Mouse (Mus musculus) kidney, embryonic 14.5 days (tissue): ENCODE measurements at regions not wholly inside any gene's neighbourhood (a gene's known extent, or its start where the extent isn't known, plus 50 kb on each side); places are given as distances from the start of the nearest gene placed in this dataset.
A peak's percentile ranks its signal among the peaks of the same experiment; 100 is the strongest.

Experiments used
- ATAC-seq: fragments of 200-750 bp; cut with Nextera tagmentation; 2 replicates; pipeline ENCODE4 v1.8.0; 2017; ENCODE audit warnings: moderate number of reproducible peaks, mild to moderate bottlenecking, moderate TSS enrichment, moderate library complexity; ENCODE audit not compliant: low FRiP score, low TSS enrichment
- H3K27ac ChIP-seq: fragments of 300-500 bp; sonication (generic); 2 replicates; pipeline ENCODE4 v1.5.1; 2014; ENCODE audit warnings: low read depth, mild to moderate bottlenecking, low read length, moderate library complexity, mixed read lengths
- H3K27me3 ChIP-seq: fragments of 300-500 bp; sonication (generic); 2 replicates; pipeline ENCODE4 v1.6.1; 2014; ENCODE audit warnings: mild to moderate bottlenecking, low read length; ENCODE audit not compliant: control insufficient read depth, insufficient read depth
- H3K36me3 ChIP-seq: fragments of 300-500 bp; sonication (generic); 2 replicates; pipeline ENCODE4 v1.6.1; 2014; ENCODE audit warnings: low read length, mixed read lengths; ENCODE audit not compliant: control insufficient read depth, insufficient read depth
- H3K4me1 ChIP-seq: fragments of 300-500 bp; sonication (generic); 2 replicates; pipeline ENCODE4 v1.6.1; 2014; ENCODE audit warnings: low read length, mixed read lengths; ENCODE audit not compliant: control insufficient read depth, insufficient read depth
- H3K4me2 ChIP-seq: fragments of 300-500 bp; sonication (generic); replicated peaks from 2 replicates; pipeline ENCODE4 v1.6.1; 2014; ENCODE audit warnings: low read depth, mild to moderate bottlenecking, low read length
- H3K4me3 ChIP-seq: fragments of 300-500 bp; sonication (generic); 2 replicates; pipeline ENCODE4 v1.5.1; 2014; ENCODE audit warnings: mild to moderate bottlenecking, low read length
- H3K9ac ChIP-seq: fragments of 300-500 bp; sonication (generic); 2 replicates; pipeline ENCODE4 v1.6.1; 2014; ENCODE audit warnings: low read depth, mild to moderate bottlenecking, low read length, moderate library complexity
- H3K9me3 ChIP-seq: fragments of 300-500 bp; sonication (generic); 2 replicates; pipeline ENCODE4 v1.6.1; 2016; ENCODE audit warnings: low read length; ENCODE audit not compliant: control insufficient read depth
- WGBS: fragments of 180-500 bp; shearing (Covaris S2); extraction: QIAGEN DNeasy Blood & Tissue Kit; methylation state at CpG from one replicate; pipeline ENCODE4 v1.1.7; 2014; 5-methylcytosine and 5-hydroxymethylcytosine counted together

DNA sequence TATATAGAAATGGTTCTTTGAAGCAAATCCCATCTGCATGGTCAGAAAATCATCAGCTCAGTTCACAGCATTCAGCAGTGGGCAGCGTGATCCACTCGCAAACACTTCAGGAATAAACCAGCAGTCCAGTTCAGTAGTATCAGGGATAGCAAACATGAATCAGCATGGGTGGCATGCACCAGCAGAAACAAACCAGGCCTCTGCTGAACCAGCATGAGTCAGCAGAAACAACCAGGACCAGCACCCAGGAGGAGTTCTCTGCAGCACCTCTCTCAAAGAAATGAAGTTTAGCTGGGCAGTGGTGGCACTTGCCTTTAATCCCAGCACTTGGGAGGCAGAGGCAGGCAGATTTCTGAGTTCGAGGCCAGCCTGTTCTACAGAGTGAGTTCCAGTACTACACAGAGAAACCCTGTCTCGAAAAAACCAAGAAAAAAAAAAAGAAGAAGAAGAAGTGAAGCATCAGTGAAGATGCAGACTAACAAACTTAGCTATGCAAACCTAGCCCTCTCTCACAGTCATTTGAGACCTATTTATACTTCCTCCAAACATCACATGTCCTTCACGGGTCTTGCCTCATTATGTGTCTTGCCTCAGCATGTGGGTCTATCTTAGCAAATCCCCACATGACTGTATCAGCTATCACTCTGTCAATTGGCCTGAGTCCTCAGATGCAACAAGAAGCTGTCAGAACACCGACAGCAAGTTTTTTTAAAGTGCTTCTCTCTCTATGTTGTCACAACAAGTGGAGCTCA lies 80.2 kb downstream of the Fthl17a start:
- Histone ChIP-seq H3K4me2 (no peak overlapping the region), H3K9me3 (no peaks in the 10 kb centered on the region), H3K36me3 (no peaks in the 10 kb centered on the region), H3K4me3 (no peak overlapping the region), H3K27ac (no peak overlapping the region), H3K9ac (no peak overlapping the region), H3K4me1 (no peaks in the 10 kb centered on the region), H3K27me3 (no peaks in the 10 kb centered on the region)
- WGBS: 77% methylated on average over 6 of the region's 6 CpGs
- ATAC-seq: no peak

- 37% methylated on average over 3 of the region's 3 CpGs for WGBS
- H3K36me3 ChIP-seq: no peaks in the 10 kb centered on the region
- H3K4me1 ChIP-seq: no peaks in the 10 kb centered on the region
- no peak overlapping the region for H3K4me2 ChIP-seq
- no peak overlapping the region for H3K9ac ChIP-seq
- no peak overlapping the region for H3K4me3 ChIP-seq
- no peaks in the 10 kb centered on the region for H3K27me3 ChIP-seq
- no peaks in the 10 kb centered on the region for H3K9me3 ChIP-seq
- peak; percentile 64; the same call in 1 of the 2 replicates for ATAC-seq
- H3K27ac ChIP-seq: no peak overlapping the region
Observed at GRCm38 (mm10) chrX:85343517-85343916, 94.0 kb downstream of the Fthl17a start.

DNA sequence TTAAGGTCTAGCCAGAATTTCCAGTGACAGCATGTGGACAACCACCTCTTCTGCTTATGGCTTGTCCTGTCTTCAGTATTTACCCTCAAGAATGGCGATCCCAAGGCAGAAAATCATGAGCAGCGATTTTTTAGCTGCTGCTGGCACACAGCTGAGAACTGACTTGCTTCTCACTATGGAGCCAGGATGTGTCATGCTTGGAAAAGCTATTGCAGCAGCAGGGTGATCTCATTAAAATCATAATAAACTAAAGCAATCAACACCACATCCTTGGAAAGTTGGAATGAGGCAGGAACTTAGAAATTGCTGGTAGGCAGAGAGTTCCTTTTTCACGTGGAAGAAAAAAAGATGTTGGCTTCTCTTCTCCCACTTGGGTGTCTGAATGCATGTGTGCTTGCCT lies 125.8 kb downstream of the Fthl17a start:
- Histone ChIP-seq H3K4me3 (no peak overlapping the region), H3K27ac (no peak overlapping the region), H3K4me2 (no peak overlapping the region), H3K9ac (no peak overlapping the region), H3K27me3 (no peaks in the 10 kb centered on the region), H3K9me3 (no peaks in the 10 kb centered on the region), H3K36me3 (no peaks in the 10 kb centered on the region), H3K4me1 (no peaks in the 10 kb centered on the region)
- ATAC-seq: no peak
- WGBS: 66% methylated on average over 3 of the region's 3 CpGs

DNA sequence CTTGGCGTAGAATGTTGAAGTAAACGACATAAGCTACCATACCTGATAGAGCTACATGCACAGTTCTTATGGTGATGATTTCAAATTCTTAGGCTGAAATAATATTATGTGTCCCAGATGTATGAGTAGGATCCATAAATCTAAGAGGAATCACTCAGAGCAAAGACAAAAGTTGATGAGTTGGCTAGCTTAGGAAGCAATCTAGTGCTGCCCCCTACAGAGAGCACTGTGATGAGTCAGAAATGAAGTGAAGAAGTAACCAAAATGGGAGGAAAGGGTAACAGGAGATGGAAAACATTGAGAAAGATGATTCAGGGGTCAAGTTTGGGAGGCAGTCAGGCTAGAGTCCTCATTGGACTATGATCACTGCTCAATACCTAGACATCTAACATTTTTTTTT lies 135.0 kb downstream of the Fthl17a start:
- no peaks in the 10 kb centered on the region for H3K9me3 ChIP-seq
- no peak overlapping the region for H3K4me2 ChIP-seq
- H3K27ac ChIP-seq: no peak overlapping the region
- H3K4me3 ChIP-seq: no peak overlapping the region
- no peaks in the 10 kb centered on the region for H3K4me1 ChIP-seq
- no peak for ATAC-seq
- no peak overlapping the region for H3K9ac ChIP-seq
- WGBS: 95% methylated on average over 2 of the region's 2 CpGs
- H3K36me3 ChIP-seq: no peaks in the 10 kb centered on the region
- H3K27me3 ChIP-seq: no peaks in the 10 kb centered on the region
